28 mouse cellular contexts compared by ENCODE assay signal in genomic region chr11:57568950-57569490, GRCm38 (mm10). TPM values are rescaled to one million over a fixed set of nuclear protein-coding genes. Genes with fewer than 3 reads are reported as not detected.
DNase-seq lines count a peak whose midpoint lies in the region; ATAC-seq and TF ChIP-seq lines count a peak whose summit lies in the region.
"Had no signal": no experiment of that assay in that cellular context is flagged by ENCODE, and none has a peak within 500 bp of the region (broad histone marks: within the 10 kb centered on the region; RNA-seq: fewer than 3 reads in every experiment).

No protein-coding gene starts in this region.

- TF ChIP-seq RAD21 in MEL (IDR thresholded peaks at IDR 0.05; ENCODE audit: low read depth, low read length), result no peak

- DNase-seq in 3134 (ENCODE audit: extremely low read depth, insufficient read length, low spot score) (peak; percentile 29), 3T3-L1 (ENCODE audit: low read depth, low spot score) (peak; percentile 63), MEL (ENCODE audit: low read depth, low spot score) (peak; percentile 82)
- DNase-seq in adrenal gland, adult 2 months, result no peak
- DNase-seq in lung, adult 2 months, result no peak
- no peak for DNase-seq in thymus, postnatal 10 days (ENCODE audit: low spot score in 2 of 2)
- no peak for DNase-seq in testis, postnatal 14 days (ENCODE audit: low spot score)
- DNase-seq: adrenal gland, postnatal 10 days; adrenal gland, postnatal 25 days; B cell, adult 2 months; cerebellum, adult 11 months; cerebellum, adult 18-20 months; cerebellum, adult 8-10 months; cerebellum, adult 9-11 months; cerebellum, postnatal 14 days; cerebellum, postnatal 36 days; embryo, embryonic 11 days had no signal

- 0 out of 4 replicates have a peak, but pooled peaks cover 0 to 2% of the 10 kb centered on the region in 2 experiments for H3K27me3 ChIP-seq in MEL (ENCODE audit: control insufficient read depth in 1 of 2, insufficient read depth in 2 of 2, low read length in 2 of 2)
- H3K27me3 ChIP-seq: embryonic facial prominence, embryonic 13.5 days; embryonic facial prominence, embryonic 15.5 days had no signal

- peaks cover 0 to 13% of the 10 kb centered on the region in 2 experiments; a peak in 2 of 4 replicates for H3K36me3 ChIP-seq in MEL (ENCODE audit: control insufficient read depth in 1 of 2, insufficient read depth in 2 of 2, low read length in 2 of 2)
- H3K36me3 ChIP-seq: embryonic facial prominence, embryonic 13.5 days; embryonic facial prominence, embryonic 15.5 days; forebrain, embryonic 10.5 days; forebrain, embryonic 12.5 days; G1E had no signal

- ATAC-seq in megakaryocyte, adult 5-6 weeks (ENCODE audit: poor library complexity, severe bottlenecking), result peak; percentile 60; the same call in 1 of the 2 replicates
- ATAC-seq: activated CD4-positive, CD25-positive, alpha-beta regulatory T cell, adult 4 months; CD4-positive, CD25-positive, alpha-beta regulatory T cell, adult 4 months; forebrain, embryonic 14.5 days; forebrain, embryonic 16.5 days had no signal

- H3K4me3 ChIP-seq in MEL (ENCODE audit: control insufficient read depth in 1 of 2, insufficient read depth in 1 of 2, low read depth in 2 of 2, low read length in 2 of 2), result no peak overlapping the region
- H3K4me3 ChIP-seq in lung, adult 2 months (replicated peaks; ENCODE audit: extremely low read depth, low read depth, low read length), result no peak overlapping the region
- H3K4me3 ChIP-seq: embryonic facial prominence, embryonic 13.5 days; embryonic facial prominence, embryonic 15.5 days; erythroblast, embryonic 14.5 days; forebrain, embryonic 10.5 days; forebrain, embryonic 12.5 days had no signal

- no peaks in the 10 kb centered on the region for H3K9me3 ChIP-seq in MEL (replicated peaks; ENCODE audit: insufficient read depth, low read length)
- H3K9me3 ChIP-seq: forebrain, embryonic 12.5 days; G1E had no signal

- no peak overlapping the region for H3K27ac ChIP-seq in MEL (ENCODE audit: control insufficient read depth, low read depth, low read length)
- H3K27ac ChIP-seq: embryonic facial prominence, embryonic 13.5 days; embryonic facial prominence, embryonic 15.5 days; forebrain, embryonic 10.5 days; forebrain, embryonic 12.5 days had no signal

- WGBS in lung, adult 2 months, result 84% methylated on average over 2 of the region's 2 CpGs

- TF ChIP-seq POLR2A in MEL (IDR thresholded peaks at IDR 0.05; ENCODE audit: control insufficient read depth in 1 of 2, insufficient read depth in 1 of 2, low read depth in 1 of 2, low read length in 2 of 2, poor library complexity in 1 of 2), result no peak
- TF ChIP-seq POLR2A in lung, adult 2 months (IDR thresholded peaks at IDR 0.05; ENCODE audit: borderline replicate concordance, extremely low read depth, low read depth, low read length), result no peak

- H3K9ac ChIP-seq in MEL (ENCODE audit: control insufficient read depth, low read depth, low read length, poor library complexity, severe bottlenecking), result no peak overlapping the region
- H3K9ac ChIP-seq: embryonic facial prominence, embryonic 13.5 days; embryonic facial prominence, embryonic 15.5 days; forebrain, embryonic 12.5 days had no signal

- TF ChIP-seq EP300 in MEL (IDR thresholded peaks at IDR 0.05; ENCODE audit: low read depth in 1 of 2, low read length in 2 of 2), result peak; percentile 39 to 67; a peak in 3 of 4 replicates

- peaks cover 2 to 16% of the 10 kb centered on the region in 2 experiments; a peak in 3 of 4 replicates for H3K4me1 ChIP-seq in MEL (ENCODE audit: control insufficient read depth in 1 of 2, insufficient read depth in 2 of 2, low read length in 2 of 2)
- peaks cover 2% of the 10 kb centered on the region for H3K4me1 ChIP-seq in lung, adult 2 months (ENCODE audit: control insufficient read depth, insufficient read depth, low read length)

- H3K79me2 ChIP-seq in MEL (ENCODE audit: control insufficient read depth, insufficient read depth, low read length, poor library complexity), result 0 out of 2 replicates have a peak, but pooled peaks cover 1% of the 10 kb centered on the region

- no peak for TF ChIP-seq CTCF in MEL (IDR thresholded peaks at IDR 0.05 in 2 of 3, conservative IDR thresholded peaks at IDR 0.05 in 1 of 3; ENCODE audit: control insufficient read depth in 1 of 3, insufficient read depth in 1 of 3, low read depth in 2 of 3, low read length in 3 of 3, poor library complexity in 1 of 3, severe bottlenecking in 1 of 3)
- no peak for TF ChIP-seq CTCF in lung, adult 2 months (IDR thresholded peaks at IDR 0.05; ENCODE audit: insufficient read depth, low read length)

TF ChIP-seq in MEL, 35 proteins besides CTCF, POLR2A, EP300 and RAD21:
- no peak; the same call in 1 of the 2 replicates for TF ChIP-seq MAFK (IDR thresholded peaks at IDR 0.05; ENCODE audit: borderline replicate concordance, low read depth, low read length)
- peak; percentile 63 for TF ChIP-seq GATA1 (IDR thresholded peaks at IDR 0.05; ENCODE audit: low read depth, low read length)
- TF ChIP-seq POLR2AphosphoS5 (IDR thresholded peaks at IDR 0.05; ENCODE audit: borderline replicate concordance, low read depth, low read length), result no peak
- TF ChIP-seq MYC (IDR thresholded peaks at IDR 0.05; ENCODE audit: low read depth, low read length), result 0 out of 2 replicates have a peak, but pooled peaks have one; percentile 19
- TF ChIP-seq ETS1 (IDR thresholded peaks at IDR 0.05; ENCODE audit: low read depth, low read length), result peak; percentile 63
- TF ChIP-seq UBTF (IDR thresholded peaks at IDR 0.05; ENCODE audit: borderline replicate concordance, insufficient read depth, low read depth, low read length), result no peak
- TF ChIP-seq TAL1 (IDR thresholded peaks at IDR 0.05; ENCODE audit: low read length), result peak; percentile 24; the same call in 1 of the 2 replicates
- TF ChIP-seq TCF12 (IDR thresholded peaks at IDR 0.05; ENCODE audit: low read depth, low read length), result peak; percentile 54
- TF ChIP-seq HCFC1 (IDR thresholded peaks at IDR 0.05; ENCODE audit: low read depth, low read length), result peak; percentile 51
- TF ChIP-seq ELF1 (IDR thresholded peaks at IDR 0.05; ENCODE audit: low read depth, low read length), result peak; percentile 59; the same call in 1 of the 2 replicates

RNA-seq across cellular contexts. Expression of gene Mfap3, which starts 50.6 kb away (rescaled TPM):
- total RNA-seq in MEL (2012; rRNA removed), result 18.6 and 21.2 TPM in 2 replicates
- 10 to 100 TPM in 1 of 2 experiments, not detected in 1; 22.7 TPM for polyA plus RNA-seq in MEL (2012; ENCODE audit: insufficient read depth in 1 of 2, insufficient read length in 2 of 2, low read depth in 1 of 2, low replicate concordance in 2 of 2, missing spikeins in 1 of 2)
- 39.9 and 47.9 TPM in 2 replicates for total RNA-seq in megakaryocyte, adult 5-6 weeks (2015)
- 36.4 and 45.1 TPM in 2 replicates for total RNA-seq in megakaryocyte, adult 5-6 weeks (2017)
- 10 to 100 TPM; 22.3 to 26.3 TPM for total RNA-seq in adrenal gland, adult 2 months (2021)
- 5.0 and 6.7 TPM in 2 replicates for polyA plus RNA-seq in adrenal gland, adult 2 months (2012; rRNA removed)
- polyA plus RNA-seq in lung, adult 2 months (2012; rRNA removed), result 10.3 and 11.0 TPM in 2 replicates

RNA-seq across cellular contexts. Expression of gene Fam114a2, which starts 50.6 kb away (rescaled TPM):
- total RNA-seq in MEL (2012; rRNA removed), result 39.5 and 40.7 TPM in 2 replicates
- polyA plus RNA-seq in MEL (2012; ENCODE audit: insufficient read depth in 1 of 2, insufficient read length in 2 of 2, low read depth in 1 of 2, low replicate concordance in 2 of 2, missing spikeins in 1 of 2), result 10 to 100 TPM in 1 of 2 experiments, not detected in 1; 42.3 TPM
- 40.8 and 43.6 TPM in 2 replicates for total RNA-seq in megakaryocyte, adult 5-6 weeks (2015)
- 32.6 and 40.0 TPM in 2 replicates for total RNA-seq in megakaryocyte, adult 5-6 weeks (2017)
- total RNA-seq in adrenal gland, adult 2 months (2021), result 10 to 100 TPM; 62.1 to 66.5 TPM
- 18.1 and 22.7 TPM in 2 replicates for polyA plus RNA-seq in adrenal gland, adult 2 months (2012; rRNA removed)
- 20.2 and 30.6 TPM in 2 replicates for polyA plus RNA-seq in lung, adult 2 months (2012; rRNA removed)

Comparison
In these comparisons a context has a peak if more than half of its experiments do, and no peak if none do; other contexts are left out.
1. DNase-seq: peak in 3134 (single experiment), 3T3-L1 (single experiment) and MEL (single experiment); none in adrenal gland, adult 2 months (single experiment), lung, adult 2 months (single experiment), thymus, postnatal 10 days (0 of 2) and testis, postnatal 14 days (single experiment).